Mouse (Mus musculus): ENCODE data around the gene 2900011O08Rik.
"Not testable (repeated sequence)": the region's sequence is repeated elsewhere in the genome, so short reads cannot be mapped to it uniquely, and the experiment has no call there.

Gene 2900011O08Rik

DNA sequence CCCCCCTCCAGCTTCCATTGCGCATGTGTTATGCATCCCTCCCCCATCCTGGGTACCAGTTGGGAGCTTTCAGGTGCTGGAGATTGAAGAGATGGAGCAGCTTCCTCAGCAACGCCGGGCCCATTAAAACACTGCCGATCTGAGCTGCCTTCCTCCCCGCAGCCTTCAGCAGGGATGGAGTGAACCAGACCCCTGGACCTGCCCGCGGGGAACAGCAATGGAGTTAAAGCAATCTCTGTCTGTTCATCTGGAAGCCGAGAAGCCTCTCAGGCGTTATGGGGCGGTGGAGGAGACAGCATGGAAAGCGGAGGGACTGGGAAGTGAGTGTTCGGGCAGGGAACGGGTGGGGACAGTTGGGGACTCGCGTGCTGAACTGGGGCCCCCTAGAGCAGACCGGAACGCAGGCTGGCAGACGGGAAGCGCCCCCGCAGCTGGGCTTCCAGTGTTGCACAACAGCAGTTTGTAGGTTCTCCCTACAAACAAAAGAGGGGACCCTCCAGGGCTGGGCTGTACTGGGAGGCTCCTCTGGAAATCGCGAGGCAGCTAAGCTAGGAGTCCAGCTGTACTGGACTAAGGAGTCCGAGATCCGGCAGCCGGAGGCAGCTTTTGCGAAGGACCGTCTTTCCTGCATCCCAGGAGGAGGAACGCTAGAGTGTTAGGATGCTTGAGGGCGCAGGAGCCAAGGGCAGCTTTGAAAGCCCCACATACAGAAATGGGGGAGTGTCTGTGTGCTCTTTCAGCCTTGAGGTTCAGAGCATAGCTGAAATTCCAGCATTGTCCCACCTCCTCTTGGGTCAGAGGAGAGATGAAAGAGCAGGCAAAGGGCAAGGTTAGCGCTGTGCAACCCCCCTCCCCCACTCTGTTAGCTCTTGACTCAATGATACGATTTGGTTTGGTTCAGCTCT lies at the start of gene 2900011O08Rik, which contains the start of gene Ifitm7:
2900011O08Rik (plus strand) TSS at position 31 of the 905 bp plus-strand sequence.
Ifitm7 (minus strand) TSS at position 315 of the 905 bp plus-strand sequence.
- DNase-seq (ENCODE audit: low read depth, low spot score): peak; percentile 40

DNA sequence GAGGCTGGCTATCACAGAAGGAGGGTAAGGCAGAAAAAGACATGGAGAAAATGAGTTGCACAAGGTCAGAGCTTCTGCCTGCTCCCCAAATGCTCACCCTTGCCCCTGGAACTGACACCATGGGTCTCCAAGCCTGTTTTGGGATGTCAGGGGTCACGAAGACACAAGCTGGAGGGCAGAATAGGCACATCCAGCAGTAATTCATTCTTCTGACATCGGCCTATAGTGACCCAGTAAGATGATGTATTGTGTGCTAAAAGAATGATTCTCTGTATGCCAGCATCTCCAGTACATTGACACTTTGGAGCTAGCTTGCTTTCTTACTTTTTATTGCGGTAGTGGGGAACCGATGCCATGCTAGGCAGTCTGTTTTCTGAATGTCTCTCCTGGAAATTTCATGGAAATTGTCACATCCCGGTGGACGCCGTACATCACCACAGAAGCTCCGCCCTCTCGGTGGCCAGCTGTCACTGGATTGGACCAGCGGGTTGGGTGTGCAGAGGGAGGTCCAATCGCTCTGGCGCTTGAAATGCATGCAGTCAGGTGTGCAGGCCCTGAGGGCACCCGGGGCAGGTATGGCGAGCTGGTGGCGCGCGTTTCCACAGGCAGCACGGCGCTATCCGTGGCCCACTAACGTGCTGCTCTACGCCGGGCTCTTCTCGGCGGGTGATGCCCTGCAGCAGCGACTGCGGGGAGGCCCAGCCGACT lies 46.1 kb upstream of the 2900011O08Rik start:
- peak; percentile 68 for DNase-seq (ENCODE audit: low read depth, low spot score)

DNA sequence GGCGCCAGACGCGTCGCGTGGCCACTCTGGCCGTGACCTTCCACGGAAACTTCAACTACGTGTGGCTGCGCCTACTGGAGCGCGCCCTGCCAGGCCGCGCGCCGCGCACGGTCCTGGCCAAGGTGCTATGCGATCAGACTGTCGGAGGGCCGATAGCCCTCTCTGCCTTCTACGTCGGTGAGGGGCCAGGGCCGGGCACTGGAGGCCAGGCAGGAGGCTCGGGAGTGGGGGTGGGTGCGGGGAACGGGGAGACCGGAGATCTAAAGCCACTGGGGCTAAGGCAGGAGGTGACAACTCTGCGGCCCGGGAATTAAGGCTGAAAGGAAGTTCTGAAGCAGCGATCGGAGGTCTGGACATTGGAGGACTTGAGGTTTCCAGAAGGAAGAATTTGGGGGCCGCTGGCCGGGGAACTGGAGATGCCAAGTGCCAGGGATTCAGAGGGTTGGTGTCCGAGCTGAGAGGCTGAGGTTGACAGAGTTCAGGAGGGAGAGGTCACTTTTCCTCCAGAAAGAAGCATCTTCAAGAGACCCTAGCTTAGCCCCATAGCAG lies 45.5 kb upstream of the 2900011O08Rik start:
- DNase-seq (ENCODE audit: low read depth, low spot score): no peak

DNA sequence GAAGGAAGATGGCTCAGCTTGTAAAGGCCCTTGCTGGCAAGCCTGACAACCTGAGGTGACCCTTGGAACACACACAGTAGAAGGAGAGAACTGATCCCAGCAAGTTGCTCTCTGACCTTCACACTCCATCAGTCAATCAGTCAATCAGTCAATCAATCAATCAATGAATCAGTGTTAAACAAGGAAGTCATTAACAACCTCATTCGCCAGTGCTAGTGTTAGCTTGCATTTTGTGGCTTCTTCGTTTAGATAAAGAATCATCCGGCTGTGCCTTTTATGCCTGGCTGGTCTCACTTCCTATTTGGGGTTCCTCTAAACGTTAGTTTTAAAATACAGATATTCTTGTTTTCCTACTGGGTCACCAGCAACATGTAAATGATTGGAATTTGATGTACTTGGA lies 42.2 kb upstream of the 2900011O08Rik start:
- no peak for DNase-seq (ENCODE audit: low read depth, low spot score)

DNA sequence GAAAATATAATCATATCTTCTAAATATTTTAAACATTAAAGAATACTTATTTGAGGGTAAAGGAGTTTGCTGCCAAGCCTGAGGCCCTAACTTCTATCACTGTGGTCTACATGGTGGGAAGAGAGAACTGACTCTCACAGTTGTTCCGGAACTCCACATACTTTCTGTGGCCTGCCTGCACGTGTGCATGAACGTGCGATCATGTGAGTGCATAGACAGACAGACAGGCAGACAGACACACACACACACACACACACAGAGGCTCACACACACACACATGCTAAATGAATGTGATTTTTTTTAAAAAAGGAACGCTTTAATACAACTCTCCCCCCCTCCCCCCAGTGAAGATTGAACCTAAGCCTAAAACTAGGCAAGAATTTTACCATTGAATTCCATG lies 41.7 kb upstream of the 2900011O08Rik start:
- DNase-seq (ENCODE audit: low read depth, low spot score): no peak

DNA sequence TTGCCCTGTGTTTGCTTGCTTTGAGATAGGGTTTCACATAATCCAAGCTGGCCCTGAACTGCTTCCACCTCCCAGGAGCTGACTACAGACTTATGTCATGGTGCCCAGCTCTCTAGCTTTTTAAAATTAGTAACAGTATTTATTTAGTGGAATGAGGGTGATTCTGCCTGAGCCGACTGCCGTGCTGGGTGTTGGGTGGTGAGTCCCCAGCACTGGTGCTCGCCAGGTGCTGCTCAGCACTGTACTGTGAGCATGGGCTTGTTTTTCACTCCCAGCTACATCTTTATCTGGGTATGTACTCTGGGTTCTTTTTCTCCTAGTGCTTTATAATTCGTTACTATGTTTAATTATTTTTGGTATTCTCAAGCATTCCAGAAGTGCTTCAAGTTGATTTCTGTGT lies 41.3 kb upstream of the 2900011O08Rik start:
- DNase-seq (ENCODE audit: low read depth, low spot score): no peak

DNA sequence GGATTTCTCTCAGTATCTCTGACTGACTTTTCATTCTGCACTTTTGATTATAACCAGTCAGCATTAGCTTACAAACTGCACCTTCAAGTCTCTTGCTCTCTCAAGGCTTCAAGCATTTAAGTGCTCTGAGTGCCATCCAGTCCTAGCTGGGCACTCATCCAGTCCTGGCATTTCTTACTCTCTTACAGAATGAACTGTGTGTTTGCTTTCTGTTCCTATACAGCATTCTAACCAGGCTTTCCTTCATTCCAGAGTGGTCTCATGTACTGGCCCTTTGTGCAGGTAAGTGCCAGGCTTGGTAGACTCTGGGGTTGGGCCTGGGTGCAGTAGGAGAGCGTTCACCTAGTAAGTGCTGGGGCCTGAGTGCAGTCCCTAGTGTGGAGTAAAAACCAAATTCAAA lies 40.1 kb upstream of the 2900011O08Rik start:
- DNase-seq (ENCODE audit: low read depth, low spot score): no peak

DNA sequence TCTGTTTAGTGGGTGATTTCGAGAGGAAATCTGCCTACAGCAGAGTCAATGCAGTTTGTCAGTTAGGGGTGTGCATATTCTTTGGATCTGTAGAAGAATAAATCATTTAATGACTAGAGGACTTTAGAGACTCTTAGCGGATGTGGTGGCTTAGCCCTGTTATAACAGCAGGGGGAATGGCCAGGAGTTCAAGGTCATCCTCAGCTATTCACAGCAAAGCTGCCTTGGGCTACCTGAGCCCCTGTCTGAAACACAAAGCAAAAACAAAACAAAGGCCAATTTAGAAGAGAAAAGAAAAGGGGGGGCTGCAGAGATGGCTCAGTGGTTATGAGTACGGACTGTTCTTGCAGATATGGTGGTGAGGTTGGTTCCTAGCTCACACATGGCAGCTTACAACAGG lies 35.2 kb upstream of the 2900011O08Rik start:
- no peak for DNase-seq (ENCODE audit: low read depth, low spot score)

DNA sequence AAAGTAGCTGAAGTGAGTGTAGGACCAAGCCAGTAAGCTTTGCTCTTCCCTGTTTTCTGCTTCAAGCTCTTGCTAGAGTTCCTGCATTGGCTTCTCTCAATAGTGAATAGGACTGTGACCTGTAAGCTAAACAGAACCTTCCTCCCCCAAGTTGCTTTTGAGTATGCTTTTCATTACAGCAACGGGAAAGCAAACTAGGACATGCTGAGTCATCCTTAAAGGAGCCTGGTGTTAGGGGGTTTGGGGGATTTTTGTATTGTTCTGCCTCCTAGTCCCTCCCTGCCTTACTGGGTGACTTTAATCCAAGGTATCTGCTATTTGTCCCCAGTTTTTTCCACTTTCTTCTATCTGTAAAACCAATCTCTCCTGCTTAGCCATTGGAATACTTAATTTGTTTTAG lies 24.4 kb upstream of the 2900011O08Rik start:
- no peak for DNase-seq (ENCODE audit: low read depth, low spot score)

DNA sequence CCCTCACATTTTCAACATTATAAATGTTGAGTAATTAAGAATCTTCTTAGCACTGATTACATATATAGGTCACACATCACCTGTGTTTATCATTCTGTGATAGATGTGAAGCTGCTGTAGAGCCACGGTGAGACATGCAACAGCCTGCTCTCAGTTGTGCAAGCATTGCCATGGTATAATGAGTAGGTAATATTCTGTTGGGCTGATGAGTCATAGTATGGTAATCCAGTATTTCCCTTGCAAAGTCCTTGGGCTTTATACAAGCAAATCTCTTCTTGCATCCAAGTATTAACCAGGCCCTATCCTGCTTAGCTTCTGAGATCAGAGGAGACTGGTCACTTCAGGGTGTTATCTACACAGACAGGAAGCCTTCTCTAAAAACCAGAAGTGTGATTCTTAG lies 17.3 kb upstream of the 2900011O08Rik start:
- no peak for DNase-seq (ENCODE audit: low read depth, low spot score)

DNA sequence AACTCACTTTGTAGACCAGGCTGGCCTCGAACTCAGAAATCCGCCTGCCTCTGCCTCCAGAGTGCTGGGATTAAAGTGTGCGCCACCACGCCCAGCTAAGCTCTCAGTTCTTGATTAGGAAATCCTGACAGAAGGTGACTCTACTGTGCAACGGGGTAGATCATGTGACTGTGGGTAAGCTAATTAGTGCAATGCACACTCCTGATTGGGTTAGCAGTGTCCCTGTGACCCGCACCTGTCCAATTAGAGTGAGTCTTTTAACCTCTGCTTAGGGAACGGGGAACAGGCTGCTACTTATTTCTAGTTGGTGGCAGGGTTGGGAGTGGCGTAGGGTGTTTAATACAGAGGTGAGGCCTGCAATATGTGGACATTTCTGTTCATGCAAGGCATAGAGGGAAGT lies 14.4 kb upstream of the 2900011O08Rik start:
- no peak for DNase-seq (ENCODE audit: low read depth, low spot score)

DNA sequence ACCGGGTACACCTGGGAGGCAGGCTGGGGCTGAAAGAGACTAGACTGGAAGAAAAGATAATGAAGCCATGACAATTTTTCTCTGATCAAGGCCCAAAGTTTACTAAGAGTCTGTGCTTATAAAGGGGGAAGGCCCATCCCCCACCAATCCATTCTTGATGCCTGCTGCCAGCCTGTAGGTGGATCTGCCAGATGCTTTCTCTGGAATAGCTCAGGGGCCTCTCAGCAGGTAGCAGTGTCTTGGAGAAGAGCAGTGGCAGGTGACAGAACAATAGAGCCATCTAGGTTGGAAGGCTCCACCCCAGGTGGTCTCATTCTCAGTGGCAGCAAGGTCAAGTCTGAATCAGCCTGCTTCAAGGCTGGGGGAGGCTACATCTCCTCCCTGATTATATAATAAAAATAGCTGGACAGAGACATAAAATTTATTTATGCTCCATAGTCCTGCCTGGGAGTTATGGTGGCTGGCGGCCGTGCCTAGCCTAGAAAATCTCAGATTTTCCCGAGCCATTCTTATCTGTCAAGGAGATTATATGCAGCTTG lies 10.0 kb upstream of the 2900011O08Rik start:
- DNase-seq (ENCODE audit: low read depth, low spot score): not testable (repeated sequence)

DNA sequence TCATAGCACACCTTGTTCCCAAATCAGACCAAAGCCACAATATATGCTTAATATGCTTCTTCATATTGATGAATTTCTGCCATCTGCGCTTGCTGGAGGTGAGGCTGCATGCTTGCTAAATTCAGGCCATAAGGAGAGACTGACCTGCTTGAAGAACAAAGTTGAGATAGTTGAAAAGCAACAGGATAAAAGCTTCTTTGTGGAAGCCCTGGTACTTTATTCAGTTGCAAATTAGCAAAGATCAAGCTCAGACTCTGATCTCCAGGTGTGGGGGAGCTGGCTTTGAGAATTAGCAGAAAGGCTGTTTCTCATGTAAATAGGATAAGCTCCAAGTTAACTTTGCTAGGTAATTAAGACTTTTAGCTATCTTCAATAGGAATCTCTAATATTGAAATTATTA lies 9.4 kb upstream of the 2900011O08Rik start:
- not testable (repeated sequence) for DNase-seq (ENCODE audit: low read depth, low spot score)

DNA sequence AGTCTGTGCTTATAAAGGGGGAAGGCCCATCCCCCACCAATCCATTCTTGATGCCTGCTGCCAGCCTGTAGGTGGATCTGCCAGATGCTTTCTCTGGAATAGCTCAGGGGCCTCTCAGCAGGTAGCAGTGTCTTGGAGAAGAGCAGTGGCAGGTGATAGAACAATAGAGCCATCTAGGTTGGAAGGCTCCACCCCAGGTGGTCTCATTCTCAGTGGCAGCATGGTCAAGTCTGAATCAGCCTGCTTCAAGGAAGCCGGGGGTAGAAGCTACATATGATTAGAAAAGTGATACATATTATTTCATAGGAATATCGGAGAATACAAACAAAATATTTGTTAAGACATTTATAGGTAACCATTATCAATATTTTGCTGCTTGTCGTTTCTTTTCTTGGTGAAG lies 4.7 kb upstream of the 2900011O08Rik start:
- DNase-seq (ENCODE audit: low read depth, low spot score): not testable (repeated sequence)

DNA sequence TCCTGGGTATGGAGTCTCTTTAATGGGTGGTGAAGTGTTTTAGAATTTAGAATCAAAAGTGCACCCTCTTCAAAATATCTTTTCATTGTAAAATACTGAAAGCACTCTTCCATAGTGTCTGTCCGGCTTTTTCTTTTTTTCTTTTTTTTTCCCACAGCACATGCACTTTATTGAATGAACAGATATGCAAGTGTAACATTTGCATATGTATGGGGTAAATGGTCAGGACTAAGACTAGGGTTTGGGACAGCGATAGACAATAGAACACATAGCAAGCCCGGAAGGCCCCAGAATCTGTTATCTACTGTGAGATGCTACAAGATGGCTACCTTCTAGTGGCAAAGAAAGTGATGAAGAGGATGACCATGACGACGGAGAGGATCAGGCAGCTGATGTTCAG lies 3.2 kb upstream of the 2900011O08Rik start:
- no peak for DNase-seq (ENCODE audit: low read depth, low spot score)

DNA sequence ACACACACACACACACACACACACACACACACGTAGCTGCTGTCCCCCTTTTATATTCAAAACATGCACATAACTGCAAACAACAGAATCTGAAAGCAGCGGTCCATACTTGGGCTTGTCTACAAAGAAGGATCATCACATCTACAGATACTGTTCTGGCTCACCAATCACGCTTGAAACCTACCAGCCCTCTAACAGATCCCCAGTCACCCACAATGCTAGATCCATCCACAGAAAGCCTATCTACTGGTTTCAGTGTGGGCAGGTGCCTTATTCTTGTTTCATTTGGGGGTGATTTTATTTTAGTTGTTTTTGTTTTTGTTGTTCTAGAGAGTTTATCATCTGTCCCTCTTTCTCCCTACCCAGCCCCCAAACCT lies 219 bp upstream of the 2900011O08Rik start:
- DNase-seq (ENCODE audit: low read depth, low spot score): no peak

DNA sequence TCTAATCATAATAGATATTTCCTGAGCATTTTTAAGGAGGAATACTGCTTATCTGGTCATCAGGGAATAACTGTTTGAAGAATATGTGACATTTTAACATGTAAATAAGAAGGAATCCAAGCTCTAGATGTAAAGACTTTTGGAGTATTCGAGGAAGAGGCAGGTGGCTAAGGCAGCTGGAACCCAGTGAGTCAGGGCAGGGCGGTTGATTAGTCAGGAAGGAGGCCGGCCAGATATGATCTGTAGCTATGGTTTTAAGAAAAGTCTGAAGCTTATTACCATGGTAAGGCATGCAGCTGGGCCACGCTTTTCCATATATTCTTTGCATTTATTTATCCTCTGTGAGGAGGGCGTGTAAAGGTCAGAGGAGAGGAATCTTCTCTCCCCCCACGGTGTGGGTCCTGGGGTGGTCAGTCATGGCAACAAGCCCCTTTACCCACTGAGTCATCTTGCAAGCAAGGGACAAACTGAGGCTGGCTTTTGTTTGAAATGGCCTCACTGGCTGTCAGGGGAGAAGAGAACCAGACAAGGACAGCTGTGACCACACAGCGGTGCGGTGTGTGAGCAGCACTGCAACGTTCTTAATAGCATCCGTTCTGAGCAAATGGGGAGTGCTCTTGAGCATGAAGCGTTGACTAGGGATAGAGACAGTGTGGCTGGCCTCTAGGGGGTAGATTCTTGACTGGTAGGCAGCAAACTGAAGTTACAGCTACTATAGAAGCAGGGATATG lies 6.3 kb downstream of the 2900011O08Rik start:
- DNase-seq (ENCODE audit: low read depth, low spot score): no peak

DNA sequence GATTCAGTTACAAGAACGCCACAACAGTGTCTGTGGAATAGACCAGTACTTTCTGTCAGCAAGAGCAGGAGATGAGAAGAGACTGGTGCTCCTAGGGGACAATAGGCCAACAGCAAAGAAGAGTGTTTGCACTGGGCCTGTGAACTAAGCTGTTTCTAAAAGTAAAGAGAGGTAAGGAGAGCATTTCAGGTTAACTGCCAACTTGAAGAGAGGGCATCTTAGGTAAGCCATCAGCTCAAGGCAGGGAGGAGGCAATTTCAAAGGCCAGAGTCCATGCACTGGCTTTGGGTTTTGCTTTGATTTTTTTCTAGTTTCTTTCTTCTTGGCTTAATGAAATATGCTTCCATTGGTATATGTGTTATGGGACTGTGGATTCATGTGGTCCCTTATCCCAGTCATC lies 7.7 kb downstream of the 2900011O08Rik start:
- DNase-seq (ENCODE audit: low read depth, low spot score): no peak

DNA sequence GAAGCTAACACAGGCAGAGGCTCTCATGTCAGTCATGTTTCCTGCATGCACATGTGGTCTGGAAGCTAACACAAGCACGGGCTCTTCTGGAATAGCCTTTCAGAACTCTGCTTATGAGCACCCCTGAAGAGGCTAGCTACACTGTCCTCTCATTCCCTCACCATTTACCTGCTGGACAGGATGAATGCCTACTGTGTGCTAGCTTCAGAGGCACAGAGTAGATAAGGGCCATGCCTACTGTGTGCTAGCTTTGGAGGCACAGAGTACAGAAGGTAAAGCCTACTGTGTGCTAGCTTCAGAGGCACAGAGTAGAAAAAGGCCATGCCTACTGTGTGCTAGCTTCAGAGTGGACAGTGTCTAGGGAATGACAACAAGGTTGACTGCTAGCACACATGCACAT lies 8.1 kb downstream of the 2900011O08Rik start:
- no peak for DNase-seq (ENCODE audit: low read depth, low spot score)

DNA sequence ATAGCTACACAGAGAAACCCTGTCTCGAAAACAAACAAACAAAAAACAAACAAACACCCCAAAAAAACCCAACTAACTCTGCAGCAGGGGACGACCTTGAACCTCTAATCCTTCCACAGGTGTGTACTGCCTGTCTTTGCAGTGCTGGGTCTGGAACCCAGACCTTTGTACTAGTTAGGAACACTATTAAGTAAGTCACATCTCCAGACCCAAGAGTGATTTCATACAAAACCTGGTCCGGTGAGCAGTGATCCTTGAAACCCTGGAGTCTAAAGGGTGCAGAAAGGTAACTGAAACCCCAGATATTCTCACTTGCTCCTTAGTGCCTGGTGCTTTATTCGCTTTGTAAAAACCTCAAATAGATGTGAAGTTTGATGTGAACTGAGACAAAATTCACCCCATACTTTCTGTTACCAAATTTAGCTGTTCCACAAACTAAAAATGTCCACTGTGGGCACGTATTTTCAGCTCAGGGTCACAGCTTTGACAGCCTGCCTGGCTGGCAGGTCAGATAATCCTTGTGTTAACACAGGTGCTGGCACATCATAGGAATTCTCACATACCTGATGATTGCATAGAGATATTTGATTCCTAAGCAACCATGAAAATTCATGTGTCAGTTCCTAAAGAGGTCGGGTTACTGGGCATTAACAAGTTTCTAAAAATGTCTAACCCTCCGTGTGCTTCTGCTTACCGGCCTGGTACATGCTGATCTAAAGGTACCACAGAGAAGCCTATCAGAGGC lies 17.2 kb downstream of the 2900011O08Rik start:
- no peak for DNase-seq (ENCODE audit: low read depth, low spot score)

DNA sequence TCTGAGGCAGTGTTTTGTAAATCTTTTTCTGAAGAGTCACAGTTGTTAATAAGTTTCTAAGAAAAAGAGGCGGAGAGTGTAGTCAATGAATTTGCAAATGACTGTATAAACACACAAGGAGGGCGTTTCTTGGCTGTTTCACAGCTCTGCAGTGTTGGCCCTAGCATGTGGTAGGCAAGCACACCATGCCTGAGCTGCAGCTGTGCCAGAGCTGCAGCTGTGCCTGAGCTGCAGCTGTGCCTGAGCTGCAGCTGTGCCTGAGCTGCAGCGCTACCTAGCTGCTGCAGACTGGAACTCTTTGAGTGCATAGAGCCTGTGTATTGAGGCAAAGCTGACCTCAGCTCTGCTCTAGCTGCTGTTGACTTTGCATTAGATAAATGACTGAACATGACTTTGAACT lies 17.8 kb downstream of the 2900011O08Rik start:
- peak; percentile 39 for DNase-seq (ENCODE audit: low read depth, low spot score)

Data from forelimb bud, embryonic 11.5 days (tissue).